Mouse (Mus musculus): Measurements from ENCODE around the gene Dock2. TPM values are rescaled to one million over a fixed set of nuclear protein-coding genes. Genes with fewer than 3 reads are reported as not detected.

Dock2 gene
- total and polyA plus RNA-seq, 3 experiments: 79.6 to 151 (median 133) TPM

DNA sequence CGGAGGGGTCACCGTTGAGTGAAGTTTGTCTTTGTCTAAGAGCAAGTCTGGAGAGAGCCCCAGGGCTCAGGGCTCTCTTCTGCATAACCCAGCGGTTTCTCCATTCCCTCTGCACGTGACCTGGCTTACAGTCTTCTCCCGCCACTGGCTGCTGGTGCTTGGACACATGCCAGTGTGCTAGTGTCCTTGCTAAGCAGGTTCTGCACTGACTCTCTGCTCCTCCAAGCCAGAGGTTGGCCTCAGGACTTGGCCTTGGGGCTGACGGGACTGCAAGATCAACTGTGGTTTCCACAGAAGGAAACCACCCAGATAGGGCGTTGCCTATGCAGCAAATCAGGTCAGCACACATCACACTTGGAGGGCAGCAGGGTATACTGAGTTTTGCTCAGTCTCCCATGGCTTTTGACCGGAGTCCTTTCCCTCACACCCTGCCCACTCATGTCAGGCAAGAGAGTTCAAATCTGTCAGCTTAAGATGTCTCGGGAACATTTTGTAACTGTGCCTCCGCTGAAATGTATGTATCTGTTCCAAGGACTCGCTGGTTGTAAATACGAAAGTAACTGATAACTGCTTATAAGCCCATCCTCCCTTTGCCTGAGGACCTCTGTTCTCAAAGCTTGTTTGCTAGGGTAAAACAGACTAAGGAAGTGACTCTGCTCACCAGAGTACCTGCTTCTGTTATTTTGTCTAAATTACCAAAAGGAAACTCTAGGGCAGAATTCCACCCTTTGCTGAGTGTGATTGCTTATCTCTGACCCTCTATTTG, 12.3 kb downstream of the Dock2 start (continued):
- TF ChIP-seq HCFC1 (IDR thresholded peaks at IDR 0.05; ENCODE audit: low read depth, low read length) (peak; percentile 34; the same call in 1 of the 2 replicates), BHLHE40 (IDR thresholded peaks at IDR 0.05; ENCODE audit: low read depth, low read length) (peak; percentile 96), TCF12 (IDR thresholded peaks at IDR 0.05; ENCODE audit: low read depth, low read length) (peak; percentile 74; the same call in 1 of the 2 replicates), CTCF (conservative IDR thresholded peaks at IDR 0.05 in 1 of 2, IDR thresholded peaks at IDR 0.05 in 1 of 2; ENCODE audit: low read depth in 2 of 2, low read length in 2 of 2) (no peak), ZC3H11A (IDR thresholded peaks at IDR 0.05; ENCODE audit: low read depth, low read length) (no peak), CHD2 (IDR thresholded peaks at IDR 0.05; ENCODE audit: low read length) (0 out of 2 replicates have a peak, but pooled peaks have one; percentile 53)

DNA sequence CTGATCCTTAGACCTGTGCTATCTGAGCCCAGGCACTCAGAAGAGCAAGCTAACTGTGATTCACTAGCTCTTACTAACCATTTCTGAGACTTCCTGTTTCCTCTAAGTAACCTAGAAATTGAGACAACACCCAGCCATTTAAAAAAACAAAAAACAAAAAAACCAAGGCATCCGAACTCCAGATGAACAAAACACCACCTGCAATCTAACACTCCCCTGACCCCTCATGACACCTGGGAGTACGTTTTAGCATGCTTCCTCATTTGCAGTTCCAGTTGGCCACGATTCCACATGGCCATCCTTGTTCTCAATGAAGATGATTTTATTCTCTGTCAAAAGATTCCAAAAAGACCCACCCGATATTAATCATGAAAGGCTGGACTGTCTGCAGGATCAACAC, 13.0 kb downstream of the Dock2 start:
- DNase-seq (ENCODE audit: extremely low read depth): no peak
- in situ Hi-C loops (cut with MboI; ENCODE audit: low pct_ligation_motif_present, low pct_unique_long_range_greater_than_20kb, low sequenced_read_pairs) (loop anchor here (5.0 kb wide), 1 partner anchor 43 kb away; no protein-coding TSS in a partner anchor), dilution Hi-C loops (cut with MboI; ENCODE audit: extremely low pct_ligation_motif_present, extremely low pct_unique_long_range_greater_than_20kb, low sequenced_read_pairs) (no loop called here)
- Histone ChIP-seq H3K27me3 (replicated peaks) (no peaks in the 10 kb centered on the region), H3K9ac (ENCODE audit: insufficient read depth, low read depth) (peak overlapping the region; percentile 34; the same call in 1 of the 2 replicates), H3K36me3 (replicated peaks in 1 of 2; ENCODE audit: control insufficient read depth in 1 of 2, insufficient read depth in 1 of 2, low read length in 1 of 2) (peaks cover 23 to 65% of the 10 kb centered on the region in 2 experiments), H3K4me1 (ENCODE audit: control insufficient read depth in 1 of 2, insufficient read depth in 2 of 2) (peaks cover 50 to 92% of the 10 kb centered on the region in 2 experiments), H3K9me3 (replicated peaks; ENCODE audit: low read length) (peaks cover 9% of the 10 kb centered on the region), H3K79me2 (replicated peaks; ENCODE audit: control insufficient read depth, extremely low read depth, insufficient read depth, poor library complexity, severe bottlenecking) (peaks cover 97% of the 10 kb centered on the region), H3K4me2 (ENCODE audit: insufficient read depth, low read depth, poor library complexity, severe bottlenecking) (peak overlapping the region; percentile 77), H3K4me3 (replicated peaks in 1 of 3; ENCODE audit: low read depth in 2 of 3, low read length in 2 of 3, poor library complexity in 1 of 3) (peak overlapping the region in 2 of 3 experiments; percentile 10 to 28), H3K27ac (ENCODE audit: insufficient read depth, low read depth) (peak overlapping the region; percentile 71)
- TF ChIP-seq ZKSCAN1 (IDR thresholded peaks at IDR 0.05; ENCODE audit: borderline replicate concordance, low read depth, low read length) (no peak), UBTF (IDR thresholded peaks at IDR 0.05; ENCODE audit: low read depth, low read length) (no peak), ZNF384 (IDR thresholded peaks at IDR 0.05; ENCODE audit: low read depth, low read length) (peak; percentile 53), MAFK (IDR thresholded peaks at IDR 0.05; ENCODE audit: insufficient replicate concordance, low read length) (no peak), BHLHE40 (IDR thresholded peaks at IDR 0.05; ENCODE audit: low read depth, low read length) (no peak), NELFE (IDR thresholded peaks at IDR 0.05; ENCODE audit: low read depth, low read length) (no peak), IRF4 (IDR thresholded peaks at IDR 0.05; ENCODE audit: low read depth, low read length) (no peak), ELF1 (IDR thresholded peaks at IDR 0.05; ENCODE audit: low read depth, low read length) (no peak), E2F4 (IDR thresholded peaks at IDR 0.05; ENCODE audit: insufficient replicate concordance, low read depth, low read length) (no peak), TBP (conservative IDR thresholded peaks at IDR 0.05; ENCODE audit: low read depth, low read length) (no peak), ETS1 (conservative IDR thresholded peaks at IDR 0.05; ENCODE audit: low read depth, low read length) (0 out of 2 replicates have a peak, but pooled peaks have one; percentile 10), SMC3 (IDR thresholded peaks at IDR 0.05; ENCODE audit: low read depth, low read length) (no peak), JUN (IDR thresholded peaks at IDR 0.05; ENCODE audit: insufficient read depth, low read depth, low read length) (no peak), KAT2A (IDR thresholded peaks at IDR 0.05; ENCODE audit: insufficient replicate concordance, low read length) (no peak), USF2 (conservative IDR thresholded peaks at IDR 0.05; ENCODE audit: low read depth, low read length) (no peak), ZMIZ1 (IDR thresholded peaks at IDR 0.05; ENCODE audit: low read depth, low read length) (no peak), EP300 (IDR thresholded peaks at IDR 0.05; ENCODE audit: low read length) (peak; percentile 61; the same call in 1 of the 2 replicates), CTCF (conservative IDR thresholded peaks at IDR 0.05 in 1 of 2, IDR thresholded peaks at IDR 0.05 in 1 of 2; ENCODE audit: low read depth in 2 of 2, low read length in 2 of 2) (no peak), MEF2A (IDR thresholded peaks at IDR 0.05; ENCODE audit: borderline replicate concordance, low read depth, low read length) (0 out of 2 replicates have a peak, but pooled peaks have one; percentile 39), PAX5 (IDR thresholded peaks at IDR 0.05; ENCODE audit: low read length) (no peak), MXI1 (IDR thresholded peaks at IDR 0.05; ENCODE audit: low read depth, low read length) (no peak; the same call in 1 of the 2 replicates), JUND (conservative IDR thresholded peaks at IDR 0.05; ENCODE audit: low read depth, low read length) (no peak), CHD1 (IDR thresholded peaks at IDR 0.05; ENCODE audit: low read depth, low read length) (no peak), RCOR1 (conservative IDR thresholded peaks at IDR 0.05; ENCODE audit: low read depth, low read length) (no peak), ZC3H11A (IDR thresholded peaks at IDR 0.05; ENCODE audit: low read depth, low read length) (no peak), POLR2A (IDR thresholded peaks at IDR 0.05; ENCODE audit: low read depth, low read length) (no peak), MAZ (IDR thresholded peaks at IDR 0.05; ENCODE audit: low read depth, low read length) (no peak), MYC (IDR thresholded peaks at IDR 0.05; ENCODE audit: low read depth, low read length) (no peak), SIN3A (IDR thresholded peaks at IDR 0.05; ENCODE audit: low read length) (peak; percentile 1; the same call in 1 of the 2 replicates), USF1 (IDR thresholded peaks at IDR 0.05; ENCODE audit: low read depth, low read length) (no peak), NRF1 (IDR thresholded peaks at IDR 0.05; ENCODE audit: low read depth, low read length) (no peak), POLR2AphosphoS2 (IDR thresholded peaks at IDR 0.05; ENCODE audit: low read depth, low read length) (0 out of 2 replicates have a peak, but pooled peaks have one; percentile 8), MAX (IDR thresholded peaks at IDR 0.05; ENCODE audit: low read length) (peak; percentile 15; the same call in 1 of the 2 replicates)
